10 mouse cellular contexts compared by ENCODE assay signal in the genomic region with DNA sequence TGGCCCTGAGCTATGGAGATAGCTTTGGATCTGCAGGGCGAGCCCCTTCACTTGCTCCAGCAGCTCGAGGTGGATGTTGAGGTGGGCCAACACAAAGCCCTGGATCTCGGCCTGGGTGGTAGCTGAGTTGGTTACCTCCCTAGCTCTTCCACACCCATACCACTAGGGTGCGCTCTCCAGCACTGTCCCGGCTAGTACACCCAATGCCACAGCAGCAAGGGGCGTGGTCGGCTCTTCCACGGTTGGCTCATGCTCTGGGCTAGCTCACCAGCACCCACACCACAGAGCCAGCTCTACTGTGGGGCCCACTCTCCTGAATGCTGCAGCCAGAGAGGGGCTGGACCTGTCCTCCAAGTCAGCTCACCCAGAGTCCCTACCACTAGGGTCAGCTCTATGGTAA. TPM values are rescaled to one million over a fixed set of nuclear protein-coding genes. Genes with fewer than 3 reads are reported as not detected.
DNase-seq lines count a peak whose midpoint lies in the region; ATAC-seq and TF ChIP-seq lines count a peak whose summit lies in the region.
"Had no signal": no experiment of that assay in that cellular context is flagged by ENCODE, and none has a peak within 500 bp of the region (broad histone marks: within the 10 kb centered on the region; RNA-seq: fewer than 3 reads in every experiment).

No protein-coding gene starts in this region.

- peak; percentile 42 for TF ChIP-seq CTCF in left cerebral cortex, adult 2 months (IDR thresholded peaks at IDR 0.05)

- H3K9ac ChIP-seq in kidney, embryonic 16.5 days (replicated peaks; ENCODE audit: low read length) = no peak overlapping the region
- H3K9ac ChIP-seq: neural tube, embryonic 12.5 days had no signal

- no peak overlapping the region for H3K27ac ChIP-seq in left cerebral cortex, adult 2 months
- H3K27ac ChIP-seq in embryonic facial prominence, embryonic 10.5 days (replicated peaks) = no peak overlapping the region
- no peak overlapping the region for H3K27ac ChIP-seq in kidney, embryonic 16.5 days (ENCODE audit: low read length)
- H3K27ac ChIP-seq: neural tube, embryonic 12.5 days had no signal

- no peaks in the 10 kb centered on the region for H3K9me3 ChIP-seq in embryonic facial prominence, embryonic 10.5 days
- no peaks in the 10 kb centered on the region for H3K9me3 ChIP-seq in kidney, embryonic 16.5 days (ENCODE audit: low read length)
- peaks cover 12% of the 10 kb centered on the region for H3K9me3 ChIP-seq in megakaryocyte, embryonic 14.5 days
- H3K9me3 ChIP-seq: neural tube, embryonic 12.5 days had no signal

- 11% methylated on average over 8 of the region's 8 CpGs for WGBS in embryonic facial prominence, embryonic 10.5 days
- 18% methylated on average over 8 of the region's 8 CpGs for WGBS in kidney, embryonic 16.5 days

- peaks cover 46% of the 10 kb centered on the region for H3K27me3 ChIP-seq in embryonic facial prominence, embryonic 10.5 days (replicated peaks; ENCODE audit: low read depth, poor library complexity, severe bottlenecking)
- no peaks in the 10 kb centered on the region for H3K27me3 ChIP-seq in kidney, embryonic 16.5 days (ENCODE audit: insufficient read depth, low read length)
- peaks cover 19% of the 10 kb centered on the region for H3K27me3 ChIP-seq in megakaryocyte, embryonic 14.5 days (replicated peaks)

- H3K4me2 ChIP-seq in kidney, embryonic 16.5 days (replicated peaks; ENCODE audit: low read depth, low read length) = no peak overlapping the region
- H3K4me2 ChIP-seq: neural tube, embryonic 12.5 days had no signal

- ATAC-seq in kidney, embryonic 16.5 days (ENCODE audit: low FRiP score, low TSS enrichment) = 0 out of 2 replicates have a peak, but pooled peaks have one; percentile 49
- no peak for ATAC-seq in frontal cortex, adult (ENCODE audit: low TSS enrichment)

- no peaks in the 10 kb centered on the region for H3K4me1 ChIP-seq in embryonic facial prominence, embryonic 10.5 days
- H3K4me1 ChIP-seq in kidney, embryonic 16.5 days (ENCODE audit: insufficient read depth, low read length) = no peaks in the 10 kb centered on the region
- peaks cover 5% of the 10 kb centered on the region; the same call in 1 of the 2 replicates for H3K4me1 ChIP-seq in megakaryocyte, embryonic 14.5 days
- H3K4me1 ChIP-seq: neural tube, embryonic 12.5 days had no signal

- DNase-seq in left cerebral cortex, adult 2 months (ENCODE audit: extremely low spot score in 1 of 2, low spot score in 2 of 2) = no peak
- no peak for DNase-seq in left cerebral cortex, adult 9 months (ENCODE audit: low spot score in 2 of 2)
- DNase-seq in T-cell, adult 2 months (ENCODE audit: low spot score) = peak; percentile 46
- DNase-seq in embryonic facial prominence, embryonic 10.5 days (ENCODE audit: low spot score) = peak; percentile 56
- DNase-seq in thymus, adult 18-20 months = peak; percentile 50 to 54

- intact Hi-C loops in left cerebral cortex, adult 2 months (cut with DNase I) = no loop called here

- no peak overlapping the region for H3K4me3 ChIP-seq in left cerebral cortex, adult 2 months
- no peak overlapping the region for H3K4me3 ChIP-seq in embryonic facial prominence, embryonic 10.5 days
- no peak overlapping the region for H3K4me3 ChIP-seq in kidney, embryonic 16.5 days (ENCODE audit: low read length)
- H3K4me3 ChIP-seq in megakaryocyte, embryonic 14.5 days (replicated peaks) = peak overlapping the region; percentile 71
- H3K4me3 ChIP-seq: neural tube, embryonic 12.5 days had no signal

- H3K36me3 ChIP-seq in embryonic facial prominence, embryonic 10.5 days (replicated peaks) = no peaks in the 10 kb centered on the region
- H3K36me3 ChIP-seq in kidney, embryonic 16.5 days (ENCODE audit: insufficient read depth, low read length) = no peaks in the 10 kb centered on the region
- no peaks in the 10 kb centered on the region for H3K36me3 ChIP-seq in megakaryocyte, embryonic 14.5 days (replicated peaks; ENCODE audit: low read length)
- H3K36me3 ChIP-seq: neural tube, embryonic 12.5 days had no signal

RNA-seq across cellular contexts. Expression of a gene that starts 6.0 kb away (rescaled TPM):
- total RNA-seq in left cerebral cortex, adult 2 months (2021) = not detected
- polyA plus RNA-seq in embryonic facial prominence, embryonic 10.5 days (2016; fragmentation: Nextera tagmentation; extraction: Ambion mirVana) = 0.56 and 2.1 TPM in 2 replicates
- polyA plus RNA-seq in kidney, embryonic 16.5 days (2015; fragmentation: Nextera tagmentation; extraction: Ambion mirVana) = 2.6 and 2.8 TPM in 2 replicates
- not detected in 2 replicates for polyA plus RNA-seq in megakaryocyte, embryonic 14.5 days (2012; ENCODE audit: insufficient read depth, low replicate concordance)
- total RNA-seq: gastrocnemius, adult 8-10 months had no signal

RNA-seq across cellular contexts. Expression of a gene that starts 58.4 kb away (rescaled TPM):
- under 1 TPM; 0.11 to 0.16 TPM for total RNA-seq in left cerebral cortex, adult 2 months (2021)
- 0.66 and 0.97 TPM in 2 replicates for polyA plus RNA-seq in embryonic facial prominence, embryonic 10.5 days (2016; fragmentation: Nextera tagmentation; extraction: Ambion mirVana)
- polyA plus RNA-seq in kidney, embryonic 16.5 days (2015; fragmentation: Nextera tagmentation; extraction: Ambion mirVana) = 1.3 and 1.9 TPM in 2 replicates
- polyA plus RNA-seq in megakaryocyte, embryonic 14.5 days (2012; ENCODE audit: insufficient read depth, low replicate concordance) = 1.5 TPM in 1 of 2 replicates, not detected in the other

Comparison
In these comparisons a context has a peak if more than half of its experiments do, and no peak if none do; other contexts are left out.
1. DNase-seq: peak in T-cell, adult 2 months (single experiment), embryonic facial prominence, embryonic 10.5 days (single experiment) and thymus, adult 18-20 months (2 of 2); none in left cerebral cortex, adult 2 months (0 of 2) and left cerebral cortex, adult 9 months (0 of 2).